Mouse (Mus musculus) retina, postnatal 1 day (tissue): ENCODE measurements around the gene Fh1.

Experiments used
- DNase-seq: peaks from one replicate; pipeline ENCODE4 v3.0.0-alpha.2; 2012

The Fh1 gene

DNA sequence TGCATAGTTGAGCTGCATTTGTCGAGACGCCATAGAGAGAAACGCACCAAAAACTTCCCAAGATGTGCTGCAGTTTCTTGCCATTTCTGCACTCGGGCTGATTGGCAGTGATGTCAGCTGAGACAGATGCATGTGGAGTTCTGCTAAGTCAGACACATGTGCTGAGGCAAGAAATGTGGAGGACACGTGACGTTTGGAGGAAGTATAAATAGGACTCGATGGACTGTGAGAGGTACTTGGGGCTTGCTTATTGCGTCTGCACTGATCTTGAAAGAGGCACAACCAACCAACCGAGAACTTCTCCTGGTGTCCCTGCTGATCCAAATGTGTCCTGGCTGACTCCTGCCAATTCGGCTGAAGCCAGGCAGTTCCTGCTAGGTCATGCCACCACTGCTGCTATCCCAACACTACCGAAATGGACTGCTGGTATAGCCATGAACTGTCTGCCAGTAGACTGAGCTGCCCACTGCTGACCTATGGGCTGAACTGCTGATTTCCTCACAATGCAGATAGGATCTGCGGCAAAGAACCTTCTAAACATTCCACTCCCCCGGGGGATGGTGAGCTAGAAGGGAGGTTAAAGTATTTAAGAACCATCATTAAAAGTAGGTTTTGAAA lies 5.5 kb downstream of the Fh1 start, which contains the start of gene Kmo:
TSS of gene Kmo (plus strand) at position 568 of the 618 bp plus-strand sequence.
- no peak for DNase-seq

DNA sequence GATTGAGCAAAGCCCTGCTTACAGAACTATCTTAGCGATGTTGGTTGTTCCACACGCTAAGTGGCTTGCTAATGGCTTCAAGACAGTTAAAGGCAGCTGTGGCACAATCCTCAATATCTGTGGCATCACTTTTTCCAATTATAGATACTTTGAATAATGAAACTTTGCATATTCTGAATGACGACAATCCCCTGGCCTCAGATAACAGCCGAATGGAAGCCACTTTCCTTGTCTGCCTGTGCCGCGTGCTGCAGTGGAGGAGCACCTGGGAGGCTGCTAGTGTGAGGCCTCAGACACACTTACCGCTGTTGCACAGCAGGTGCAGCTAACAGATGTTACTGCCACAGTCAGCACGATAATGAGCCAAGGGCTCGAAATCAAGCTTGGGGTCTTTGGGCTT lies 10.4 kb downstream of the Fh1 start:
- DNase-seq, result no peak

GRCm38 (mm10) chr1:175608708-175609107 lies 16.7 kb downstream of the Fh1 start:
- DNase-seq, result no peak

- DNase-seq, result no peak
These were observed 17.4 kb downstream of the Fh1 start for GRCm38 (mm10) chr1:175607838-175608585.

DNA sequence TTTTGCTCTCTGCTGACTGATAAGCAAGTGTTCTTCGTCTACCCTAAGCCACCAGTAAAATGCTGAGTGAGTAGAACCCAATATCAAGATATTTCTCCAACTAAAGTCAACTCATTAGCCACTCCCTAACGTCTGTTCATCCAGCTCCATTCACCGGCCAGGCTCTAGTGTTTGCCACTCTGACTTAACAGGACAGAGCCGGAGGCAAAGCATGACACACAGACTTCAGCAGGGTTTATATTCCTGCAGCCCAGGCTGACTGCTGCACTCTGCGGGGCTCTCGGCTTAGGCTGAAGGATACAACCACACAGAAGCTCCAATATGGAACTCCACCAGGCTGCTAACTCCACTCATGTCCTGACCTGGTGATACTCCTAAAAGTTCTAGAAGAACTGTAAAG lies 18.1 kb downstream of the Fh1 start:
- DNase-seq, result no peak

DNA sequence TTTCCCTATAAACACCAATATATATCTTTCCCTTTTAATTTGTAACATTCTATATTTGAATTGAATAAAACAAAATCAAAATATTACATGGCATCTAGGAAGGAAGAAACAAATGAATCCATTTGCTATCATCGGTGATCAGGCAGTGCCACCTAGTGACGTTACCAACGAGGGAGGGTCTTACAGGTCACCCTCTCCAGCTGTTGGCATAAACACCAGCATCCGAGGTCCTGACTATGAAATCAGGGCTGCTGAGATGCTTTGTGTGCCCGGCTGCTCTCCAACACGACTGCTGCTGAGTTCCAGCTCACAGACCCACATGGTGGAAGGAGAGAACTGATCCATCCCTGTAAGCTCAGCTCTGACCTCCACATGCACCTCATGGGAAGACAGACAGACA lies 22.0 kb downstream of the Fh1 start:
- peak; percentile 43 for DNase-seq

GRCm38 (mm10) chr1:175602231-175602630 lies 23.2 kb downstream of the Fh1 start:
- DNase-seq, result no peak

GRCm38 (mm10) chr1:175592832-175593231 lies 32.6 kb downstream of the Fh1 start:
- no peak for DNase-seq

DNA sequence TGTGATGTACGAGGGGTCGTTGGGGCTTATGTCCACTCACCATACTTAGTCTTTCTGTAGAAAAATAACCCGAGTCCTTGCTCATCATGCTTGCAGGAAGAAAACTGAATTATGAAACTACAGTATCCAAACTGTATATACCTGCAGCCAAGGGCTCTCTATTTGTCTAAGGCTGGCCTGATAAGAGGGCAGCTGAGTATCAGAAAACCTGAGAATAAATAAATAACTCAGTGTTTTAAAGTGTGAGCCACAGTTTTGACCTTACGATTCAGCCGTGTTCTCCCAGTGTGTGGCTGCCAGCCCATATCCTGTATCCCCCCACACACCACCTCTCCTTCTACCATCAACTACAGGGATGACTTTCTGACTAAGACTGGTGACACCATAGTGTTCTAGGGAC lies 38.8 kb downstream of the Fh1 start:
- no peak for DNase-seq

- DNase-seq, result no peak
These were observed 40.2 kb downstream of the Fh1 start for GRCm38 (mm10) chr1:175585267-175585666.

DNA sequence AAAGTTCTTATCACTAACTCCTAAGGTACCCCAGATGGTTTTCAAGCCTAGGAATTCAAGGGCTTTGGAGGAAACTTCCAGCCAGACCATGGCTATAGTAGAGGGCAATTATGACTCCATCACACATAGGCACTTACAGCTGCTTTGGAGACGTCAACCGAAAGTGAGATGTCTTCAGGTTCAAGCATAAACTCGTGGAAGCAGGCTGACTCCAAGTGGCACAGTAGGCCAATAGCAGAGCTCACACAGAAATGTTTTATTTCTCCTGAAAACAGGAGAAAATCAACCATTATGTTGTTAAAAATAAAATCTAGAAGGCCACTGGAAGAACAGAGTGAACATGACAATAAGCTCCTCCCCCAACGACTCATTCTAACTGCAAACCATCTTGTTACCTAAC lies 42.6 kb downstream of the Fh1 start:
- no peak for DNase-seq

DNA sequence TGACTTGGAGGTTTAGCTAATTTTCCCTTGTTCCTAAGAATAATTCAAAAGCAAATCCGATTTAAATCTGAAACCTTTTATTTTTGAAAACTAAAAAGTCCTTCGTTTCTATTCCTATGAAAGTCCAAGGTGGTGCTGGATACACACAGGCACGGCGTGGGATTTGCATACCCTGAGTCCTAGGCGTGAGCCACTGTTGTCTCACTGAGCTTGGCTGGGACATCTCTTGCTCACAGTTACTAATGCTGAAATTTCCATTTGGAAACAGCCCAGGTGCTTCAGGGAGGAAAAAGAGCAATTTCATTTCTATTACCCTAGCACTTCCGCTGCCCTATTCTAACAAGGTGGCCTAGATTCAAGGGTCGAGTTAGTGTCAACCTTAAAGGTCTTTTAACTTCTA lies 45.1 kb downstream of the Fh1 start:
- no peak for DNase-seq

DNA sequence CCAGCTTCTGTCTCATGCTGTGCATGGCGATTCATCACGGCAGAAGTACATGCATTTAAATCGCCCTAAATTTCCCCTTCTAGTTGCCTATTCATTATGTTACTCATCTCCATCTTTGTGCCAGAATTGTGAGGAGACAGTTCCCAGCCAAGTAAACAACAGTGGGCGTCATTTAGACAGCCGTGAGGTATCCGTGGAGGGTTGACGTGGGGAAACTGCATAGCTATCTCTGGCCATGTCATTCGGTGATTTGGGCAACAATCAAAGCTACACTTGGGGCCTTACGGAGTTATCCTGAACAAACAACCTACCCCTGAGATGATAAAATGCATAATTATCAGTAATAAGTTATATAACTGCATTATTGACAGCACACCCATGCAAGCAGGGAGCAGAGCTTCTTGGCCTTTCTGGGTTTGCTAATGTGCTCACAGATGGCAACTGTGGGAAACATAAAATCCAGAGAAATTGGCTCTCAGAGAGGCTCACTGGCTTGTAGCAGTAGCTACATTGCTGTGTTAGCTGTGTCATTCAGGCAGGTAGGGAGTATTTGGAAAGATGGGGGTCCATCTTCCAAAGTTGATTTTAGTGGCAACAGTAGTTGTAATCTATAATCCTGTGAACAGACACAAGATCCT lies 45.7 kb downstream of the Fh1 start:
- DNase-seq, result no peak

DNA sequence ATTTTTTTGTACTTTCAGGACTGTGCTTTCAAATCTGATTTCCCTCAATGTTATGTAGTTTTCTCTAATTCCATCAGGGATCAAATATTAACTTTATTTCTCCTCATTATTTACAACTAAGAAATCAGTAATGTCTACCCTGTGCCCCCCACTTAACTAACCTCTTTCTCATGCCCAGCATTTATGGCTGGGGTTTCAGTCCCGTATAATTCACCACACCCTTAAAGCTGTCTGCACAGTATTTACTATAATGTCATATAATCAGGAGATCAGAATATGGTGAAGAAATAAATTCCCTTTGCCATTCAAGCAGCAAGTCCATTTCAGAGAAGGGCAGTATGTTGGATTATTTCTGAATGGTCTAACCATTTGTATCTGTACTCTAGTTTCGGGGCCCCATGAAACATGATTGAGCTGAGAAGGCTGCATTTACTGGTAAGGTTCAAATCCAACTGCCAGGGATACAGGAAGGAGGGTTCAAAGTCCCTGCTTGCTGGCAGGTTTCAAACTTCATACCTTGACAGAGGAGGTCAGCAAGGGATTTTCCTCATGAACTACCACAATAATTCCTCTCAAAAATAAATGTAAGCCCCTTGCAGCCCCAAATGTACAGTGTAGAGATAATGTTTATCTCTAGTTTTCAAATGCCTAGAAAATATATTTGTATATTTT lies 46.9 kb downstream of the Fh1 start:
- no peak for DNase-seq

- no peak for DNase-seq
These were observed 51.3 kb downstream of the Fh1 start for GRCm38 (mm10) chr1:175574129-175574528.

- DNase-seq, result peak; percentile 28
These were observed 59.8 kb downstream of the Fh1 start for GRCm38 (mm10) chr1:175565579-175566103.

GRCm38 (mm10) chr1:175564321-175564720 lies 61.1 kb downstream of the Fh1 start:
- no peak for DNase-seq

DNA sequence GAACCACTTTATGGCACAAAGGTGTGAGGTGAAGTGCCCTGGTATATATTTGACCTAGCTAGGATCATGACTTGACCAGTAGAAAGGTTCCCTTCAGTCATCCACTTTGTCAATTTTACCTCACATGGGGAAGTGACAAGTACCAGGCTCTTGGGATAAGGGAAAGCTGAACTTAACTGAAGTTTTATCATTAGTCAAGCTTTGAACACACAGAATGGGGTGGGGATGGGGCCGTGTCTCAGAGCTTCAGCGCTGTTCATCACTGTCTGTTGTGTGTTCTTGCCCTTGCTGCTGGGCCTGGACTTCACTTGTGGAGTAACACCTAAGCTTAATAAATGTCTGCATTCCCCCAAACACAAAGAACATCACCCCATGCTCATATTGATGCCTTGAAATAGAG lies 63.1 kb downstream of the Fh1 start:
- no peak for DNase-seq

DNA sequence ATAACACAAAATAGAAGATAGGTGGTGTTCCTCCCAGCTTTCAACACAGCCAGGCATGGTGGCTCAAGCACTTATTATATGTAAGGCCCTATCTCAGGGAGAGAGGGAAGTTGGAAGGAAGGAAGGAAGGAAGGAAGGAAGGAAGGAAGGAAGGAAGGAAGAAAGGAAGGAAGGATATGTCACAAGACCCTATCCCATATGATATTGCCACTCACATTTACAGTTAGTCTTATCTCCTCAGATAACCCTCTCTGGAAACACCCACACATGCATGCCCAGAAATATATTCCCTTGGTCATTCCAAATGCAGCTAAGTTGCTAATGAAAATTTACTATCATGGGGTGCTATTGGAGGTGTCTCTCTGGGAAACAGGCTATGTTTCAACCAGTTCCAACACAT lies 63.6 kb downstream of the Fh1 start:
- DNase-seq, result no peak

DNA sequence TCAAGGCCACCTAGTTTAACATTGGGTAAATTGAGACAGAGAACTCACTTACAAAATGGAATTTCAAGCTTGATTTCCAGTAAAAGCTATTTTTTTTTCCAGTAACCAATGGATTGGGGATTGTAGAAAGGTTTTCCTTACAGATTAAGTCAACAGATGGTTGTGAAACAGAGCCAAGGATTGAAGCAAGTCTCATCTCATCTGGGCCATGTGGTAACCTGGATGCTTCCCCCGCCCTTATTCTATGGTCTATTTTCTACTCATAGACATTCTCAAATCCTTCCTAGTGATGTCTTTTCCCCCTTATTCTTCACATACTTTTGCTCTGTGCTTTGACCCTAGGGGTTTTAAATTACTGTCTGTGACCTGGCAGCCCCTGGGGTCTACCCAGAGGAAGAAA lies 70.8 kb downstream of the Fh1 start:
- DNase-seq, result no peak

DNA sequence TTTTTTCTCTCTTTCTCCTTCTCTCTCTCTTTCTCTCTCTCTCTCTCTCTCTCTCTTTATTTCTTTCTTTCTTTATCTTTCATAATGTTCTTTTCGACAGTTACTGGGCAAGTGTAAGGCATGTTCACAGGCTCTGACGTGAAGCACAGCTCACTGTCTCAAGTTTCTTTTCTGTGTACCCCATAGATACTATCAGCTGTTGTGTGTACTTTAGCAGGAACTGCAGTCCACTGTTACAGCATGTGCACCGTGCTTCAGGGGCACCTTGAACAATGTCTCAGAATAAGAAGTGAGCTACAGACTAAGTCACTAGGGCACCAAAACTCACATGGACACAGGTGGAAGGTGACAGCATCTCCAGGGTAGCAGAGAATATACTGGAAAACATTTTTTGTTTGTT lies 73.0 kb downstream of the Fh1 start:
- no peak for DNase-seq

DNA sequence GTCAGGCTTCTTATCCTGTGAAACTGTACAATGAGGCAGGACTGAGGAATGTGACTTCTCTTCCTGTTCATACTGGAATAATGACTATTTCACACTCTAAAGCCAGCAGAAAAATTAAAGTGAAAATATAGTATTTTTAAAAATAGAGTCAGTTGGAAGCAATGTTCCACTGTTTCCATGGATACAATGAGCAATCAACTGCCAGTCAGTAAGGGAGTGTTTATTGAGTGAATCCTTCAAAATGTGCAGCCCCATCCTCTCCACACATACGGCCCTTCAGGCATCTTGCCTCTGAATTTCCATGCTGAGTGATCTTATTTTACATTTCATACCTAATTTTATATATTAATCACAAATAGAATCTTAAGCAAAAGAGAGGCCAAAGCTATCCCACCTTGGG lies 74.8 kb downstream of the Fh1 start:
- no peak for DNase-seq
